ENCODE assay signal across 21 mouse cellular contexts in the genomic region with DNA sequence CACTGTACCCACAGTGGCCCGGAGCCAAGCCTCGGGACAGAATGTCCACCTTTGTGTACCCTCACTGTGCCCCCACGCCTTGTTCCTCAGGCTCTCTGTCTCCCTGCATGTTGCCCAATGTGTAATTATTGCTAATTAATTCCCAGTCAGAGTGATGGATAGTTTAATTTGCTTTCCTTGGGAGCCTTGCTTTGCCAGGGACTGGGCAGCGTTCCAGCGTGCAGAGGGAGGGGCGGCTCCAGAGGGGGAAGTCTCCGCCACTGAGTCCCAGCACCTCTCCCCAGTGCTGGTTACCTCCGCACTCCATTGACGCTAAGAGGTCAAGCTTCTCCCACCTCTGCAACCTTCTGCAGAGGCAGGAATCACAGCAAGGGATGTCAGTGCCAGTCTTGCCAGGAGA. TPM values are rescaled to one million over a fixed set of nuclear protein-coding genes. Genes with fewer than 3 reads are reported as not detected.
DNase-seq lines count a peak whose midpoint lies in the region; ATAC-seq and TF ChIP-seq lines count a peak whose summit lies in the region.
"Had no signal": no experiment of that assay in that cellular context is flagged by ENCODE, and none has a peak within 500 bp of the region (broad histone marks: within the 10 kb centered on the region; RNA-seq: fewer than 3 reads in every experiment).

No protein-coding gene starts in this region.

- H3K9ac ChIP-seq in midbrain, postnatal 0 days (replicated peaks; ENCODE audit: low read length, poor library complexity, severe bottlenecking): no peak overlapping the region
- no peak overlapping the region for H3K9ac ChIP-seq in midbrain, embryonic 16.5 days (ENCODE audit: low read depth, low read length)
- no peak overlapping the region for H3K9ac ChIP-seq in forebrain, embryonic 14.5 days (ENCODE audit: low read length)
- H3K9ac ChIP-seq in hindbrain, embryonic 15.5 days: no peak overlapping the region
- H3K9ac ChIP-seq in kidney, embryonic 14.5 days (ENCODE audit: low read depth, low read length): no peak overlapping the region
- no peak overlapping the region for H3K9ac ChIP-seq in kidney, embryonic 16.5 days (replicated peaks; ENCODE audit: low read length)
- H3K9ac ChIP-seq: kidney, embryonic 15.5 days; limb, embryonic 13.5 days; liver, embryonic 14.5 days had no signal

- no peaks in the 10 kb centered on the region for H3K36me3 ChIP-seq in midbrain, postnatal 0 days (ENCODE audit: insufficient read depth, low read length)
- no peaks in the 10 kb centered on the region for H3K36me3 ChIP-seq in midbrain, embryonic 16.5 days (ENCODE audit: control insufficient read depth, insufficient read depth, low read length)
- H3K36me3 ChIP-seq in forebrain, embryonic 14.5 days (ENCODE audit: control insufficient read depth, insufficient read depth, low read length): no peaks in the 10 kb centered on the region
- H3K36me3 ChIP-seq in hindbrain, embryonic 15.5 days: no peaks in the 10 kb centered on the region
- no peaks in the 10 kb centered on the region for H3K36me3 ChIP-seq in kidney, embryonic 14.5 days (ENCODE audit: control insufficient read depth, insufficient read depth, low read length)
- no peaks in the 10 kb centered on the region for H3K36me3 ChIP-seq in kidney, embryonic 16.5 days (ENCODE audit: insufficient read depth, low read length)
- H3K36me3 ChIP-seq: kidney, embryonic 15.5 days; limb, embryonic 13.5 days had no signal

- TF ChIP-seq CTCF in midbrain, postnatal 0 days (IDR thresholded peaks at IDR 0.05): no peak

- no peaks in the 10 kb centered on the region for H3K9me3 ChIP-seq in midbrain, postnatal 0 days (ENCODE audit: low read length)
- no peaks in the 10 kb centered on the region for H3K9me3 ChIP-seq in midbrain, embryonic 16.5 days (replicated peaks; ENCODE audit: control insufficient read depth, low read length, poor library complexity, severe bottlenecking)
- H3K9me3 ChIP-seq in forebrain, embryonic 14.5 days (replicated peaks; ENCODE audit: control insufficient read depth, low read length): no peaks in the 10 kb centered on the region
- H3K9me3 ChIP-seq in hindbrain, embryonic 15.5 days: no peaks in the 10 kb centered on the region
- no peaks in the 10 kb centered on the region for H3K9me3 ChIP-seq in kidney, embryonic 14.5 days (ENCODE audit: control insufficient read depth, low read length)
- H3K9me3 ChIP-seq in kidney, embryonic 16.5 days (ENCODE audit: low read length): no peaks in the 10 kb centered on the region
- H3K9me3 ChIP-seq: kidney, embryonic 15.5 days; limb, embryonic 13.5 days had no signal

- 59% methylated on average over 9 of the region's 9 CpGs for WGBS in midbrain, postnatal 0 days
- WGBS in midbrain, embryonic 16.5 days: 53% methylated on average over 9 of the region's 9 CpGs
- 10% methylated on average over 9 of the region's 9 CpGs for WGBS in forebrain, embryonic 14.5 days
- WGBS in hindbrain, embryonic 15.5 days: 25% methylated on average over 9 of the region's 9 CpGs
- WGBS in kidney, embryonic 14.5 days: 69% methylated on average over 9 of the region's 9 CpGs
- 46% methylated on average over 9 of the region's 9 CpGs for WGBS in kidney, embryonic 16.5 days

- no peak overlapping the region for H3K4me3 ChIP-seq in midbrain, postnatal 0 days (ENCODE audit: low read depth, low read length)
- H3K4me3 ChIP-seq in midbrain, embryonic 16.5 days (ENCODE audit: low read depth, low read length): no peak overlapping the region
- no peak overlapping the region for H3K4me3 ChIP-seq in forebrain, embryonic 14.5 days (ENCODE audit: low read depth, low read length)
- no peak overlapping the region for H3K4me3 ChIP-seq in hindbrain, embryonic 15.5 days
- H3K4me3 ChIP-seq in kidney, embryonic 14.5 days (ENCODE audit: low read length): no peak overlapping the region
- H3K4me3 ChIP-seq in kidney, embryonic 16.5 days (ENCODE audit: low read length): no peak overlapping the region
- H3K4me3 ChIP-seq: kidney, embryonic 15.5 days; left cerebral cortex, adult 2 months; limb, embryonic 13.5 days had no signal

- peak; percentile 64 to 72 for DNase-seq in cerebellum, postnatal 10 days
- no peak for DNase-seq in cerebellum, postnatal 25 days
- peak; percentile 65 for DNase-seq in midbrain, postnatal 0 days (ENCODE audit: low spot score)
- peak; percentile 91 for DNase-seq in forebrain, embryonic 14.5 days (ENCODE audit: low spot score)
- DNase-seq: adrenal gland, postnatal 25 days; heart, postnatal 10 days; lung, postnatal 10 days had no signal

- no peak overlapping the region for H3K27ac ChIP-seq in midbrain, postnatal 0 days (ENCODE audit: low read depth, low read length)
- no peak overlapping the region for H3K27ac ChIP-seq in midbrain, embryonic 16.5 days (ENCODE audit: low read length)
- H3K27ac ChIP-seq in forebrain, embryonic 14.5 days (ENCODE audit: low read depth, low read length): 0 out of 2 replicates have a peak overlapping the region, but pooled peaks have one; percentile 11
- 0 out of 2 replicates have a peak overlapping the region, but pooled peaks have one; percentile 10 for H3K27ac ChIP-seq in hindbrain, embryonic 15.5 days (replicated peaks)
- no peak overlapping the region for H3K27ac ChIP-seq in kidney, embryonic 14.5 days (ENCODE audit: low read depth, low read length)
- H3K27ac ChIP-seq in kidney, embryonic 16.5 days (ENCODE audit: low read length): no peak overlapping the region
- H3K27ac ChIP-seq: kidney, embryonic 15.5 days; left cerebral cortex, adult 2 months; limb, embryonic 13.5 days; liver, embryonic 14.5 days had no signal

- ATAC-seq in midbrain, postnatal 0 days (ENCODE audit: low FRiP score): no peak
- no peak for ATAC-seq in midbrain, embryonic 16.5 days
- peak; percentile 70 for ATAC-seq in forebrain, embryonic 14.5 days
- peak; percentile 51; the same call in 1 of the 2 replicates for ATAC-seq in hindbrain, embryonic 15.5 days (ENCODE audit: low FRiP score, low read depth)
- no peak for ATAC-seq in kidney, embryonic 14.5 days (ENCODE audit: low FRiP score, low TSS enrichment)
- no peak for ATAC-seq in kidney, embryonic 16.5 days (ENCODE audit: low FRiP score, low TSS enrichment)

- no peak overlapping the region for H3K4me2 ChIP-seq in midbrain, postnatal 0 days (ENCODE audit: low read depth, low read length, poor library complexity, severe bottlenecking)
- H3K4me2 ChIP-seq in midbrain, embryonic 16.5 days (ENCODE audit: low read length): no peak overlapping the region
- no peak overlapping the region for H3K4me2 ChIP-seq in forebrain, embryonic 14.5 days (ENCODE audit: low read length)
- H3K4me2 ChIP-seq in hindbrain, embryonic 15.5 days: no peak overlapping the region
- H3K4me2 ChIP-seq in kidney, embryonic 14.5 days (replicated peaks; ENCODE audit: low read depth, low read length): no peak overlapping the region
- H3K4me2 ChIP-seq in kidney, embryonic 16.5 days (replicated peaks; ENCODE audit: low read depth, low read length): no peak overlapping the region
- H3K4me2 ChIP-seq: kidney, embryonic 15.5 days; limb, embryonic 13.5 days had no signal

- no peaks in the 10 kb centered on the region for H3K27me3 ChIP-seq in midbrain, postnatal 0 days (ENCODE audit: insufficient read depth, low read length)
- H3K27me3 ChIP-seq in midbrain, embryonic 16.5 days (ENCODE audit: control insufficient read depth, insufficient read depth, low read depth, low read length): peaks cover 3% of the 10 kb centered on the region
- H3K27me3 ChIP-seq in forebrain, embryonic 14.5 days (replicated peaks; ENCODE audit: control insufficient read depth, insufficient read depth, low read length): 0 out of 2 replicates have a peak, but pooled peaks cover 3% of the 10 kb centered on the region
- H3K27me3 ChIP-seq in hindbrain, embryonic 15.5 days: peaks cover 3% of the 10 kb centered on the region; the same call in 1 of the 2 replicates
- H3K27me3 ChIP-seq in kidney, embryonic 14.5 days (ENCODE audit: control insufficient read depth, insufficient read depth, low read length): peaks cover 8% of the 10 kb centered on the region; the same call in 1 of the 2 replicates
- H3K27me3 ChIP-seq in kidney, embryonic 16.5 days (ENCODE audit: insufficient read depth, low read length): 0 out of 2 replicates have a peak, but pooled peaks cover 5% of the 10 kb centered on the region

- peaks cover 13% of the 10 kb centered on the region; the same call in 1 of the 2 replicates for H3K4me1 ChIP-seq in midbrain, postnatal 0 days (ENCODE audit: insufficient read depth, low read length)
- peaks cover 27% of the 10 kb centered on the region for H3K4me1 ChIP-seq in midbrain, embryonic 16.5 days (ENCODE audit: control insufficient read depth, insufficient read depth, low read length)
- H3K4me1 ChIP-seq in forebrain, embryonic 14.5 days (ENCODE audit: control insufficient read depth, insufficient read depth, low read length): peaks cover 30% of the 10 kb centered on the region
- H3K4me1 ChIP-seq in hindbrain, embryonic 15.5 days (replicated peaks): peaks cover 48% of the 10 kb centered on the region
- H3K4me1 ChIP-seq in kidney, embryonic 14.5 days (ENCODE audit: control insufficient read depth, insufficient read depth, low read length): peaks cover 24% of the 10 kb centered on the region
- peaks cover 28% of the 10 kb centered on the region for H3K4me1 ChIP-seq in kidney, embryonic 16.5 days (ENCODE audit: insufficient read depth, low read length)

RNA-seq across cellular contexts. Expression of a gene that starts 14.8 kb away (rescaled TPM):
- total RNA-seq in midbrain, postnatal 0 days (2014; rRNA removed): 106 and 119 TPM in 2 replicates
- 76.6 and 84.6 TPM in 2 replicates for polyA plus RNA-seq in midbrain, postnatal 0 days (2015; fragmentation: Nextera tagmentation; extraction: Ambion mirVana)
- polyA plus RNA-seq in midbrain, embryonic 16.5 days (2015; fragmentation: Nextera tagmentation; extraction: Ambion mirVana): 65.7 and 85.9 TPM in 2 replicates
- 16.9 and 19.5 TPM in 2 replicates for polyA plus RNA-seq in forebrain, embryonic 14.5 days (2014; fragmentation: Nextera tagmentation; extraction: Ambion mirVana)
- polyA plus RNA-seq in hindbrain, embryonic 15.5 days (2015; fragmentation: Nextera tagmentation; extraction: Ambion mirVana): 45.8 and 48.3 TPM in 2 replicates
- polyA plus RNA-seq in kidney, embryonic 14.5 days (2014; fragmentation: Nextera tagmentation; extraction: Ambion mirVana): 4.6 and 5.0 TPM in 2 replicates
- polyA plus RNA-seq in kidney, embryonic 16.5 days (2015; fragmentation: Nextera tagmentation; extraction: Ambion mirVana): 2.3 and 2.5 TPM in 2 replicates
- total RNA-seq: CH12.LX; heart, adult 8-10 months; heart, postnatal 10 days; megakaryocyte, adult 5-6 weeks; neutrophil, adult 5-6 weeks had no signal

RNA-seq across cellular contexts. Expression of a gene that starts 27.4 kb away (rescaled TPM):
- total RNA-seq in midbrain, postnatal 0 days (2014; rRNA removed): 0.38 TPM in 1 of 2 replicates, not detected in the other
- 0.15 and 0.32 TPM in 2 replicates for polyA plus RNA-seq in midbrain, postnatal 0 days (2015; fragmentation: Nextera tagmentation; extraction: Ambion mirVana)
- polyA plus RNA-seq in midbrain, embryonic 16.5 days (2015; fragmentation: Nextera tagmentation; extraction: Ambion mirVana): 0.45 TPM in 2 replicates
- polyA plus RNA-seq in forebrain, embryonic 14.5 days (2014; fragmentation: Nextera tagmentation; extraction: Ambion mirVana): 0.15 and 0.28 TPM in 2 replicates
- polyA plus RNA-seq in hindbrain, embryonic 15.5 days (2015; fragmentation: Nextera tagmentation; extraction: Ambion mirVana): 0.38 TPM in 2 replicates
- polyA plus RNA-seq in kidney, embryonic 14.5 days (2014; fragmentation: Nextera tagmentation; extraction: Ambion mirVana): 0.71 and 1.2 TPM in 2 replicates
- polyA plus RNA-seq in kidney, embryonic 16.5 days (2015; fragmentation: Nextera tagmentation; extraction: Ambion mirVana): 3.2 and 3.6 TPM in 2 replicates

RNA-seq across cellular contexts. Expression of a gene that starts 40.1 kb away (rescaled TPM):
- 0.16 and 0.19 TPM in 2 replicates for total RNA-seq in midbrain, postnatal 0 days (2014; rRNA removed)
- 0.09 and 0.12 TPM in 2 replicates for polyA plus RNA-seq in midbrain, postnatal 0 days (2015; fragmentation: Nextera tagmentation; extraction: Ambion mirVana)
- 0.12 TPM in 1 of 2 replicates, not detected in the other for polyA plus RNA-seq in midbrain, embryonic 16.5 days (2015; fragmentation: Nextera tagmentation; extraction: Ambion mirVana)
- not detected in 2 replicates for polyA plus RNA-seq in forebrain, embryonic 14.5 days (2014; fragmentation: Nextera tagmentation; extraction: Ambion mirVana)
- polyA plus RNA-seq in hindbrain, embryonic 15.5 days (2015; fragmentation: Nextera tagmentation; extraction: Ambion mirVana): 0.13 and 0.22 TPM in 2 replicates
- polyA plus RNA-seq in kidney, embryonic 14.5 days (2014; fragmentation: Nextera tagmentation; extraction: Ambion mirVana): not detected in 2 replicates
- polyA plus RNA-seq in kidney, embryonic 16.5 days (2015; fragmentation: Nextera tagmentation; extraction: Ambion mirVana): 0.13 TPM in 1 of 2 replicates, not detected in the other
- total RNA-seq: adrenal gland, postnatal 25 days; gastrocnemius, adult 8-10 months; heart, adult 8-10 months; heart, postnatal 10 days; megakaryocyte, adult 5-6 weeks; neutrophil, adult 5-6 weeks had no signal
- polyA plus RNA-seq: kidney, embryonic 15.5 days; stomach, embryonic 16.5 days had no signal

Comparison
In these comparisons a context has a peak if more than half of its experiments do, and no peak if none do; other contexts are left out.
1. DNase-seq: peak in cerebellum, postnatal 10 days (2 of 2), midbrain, postnatal 0 days (single experiment) and forebrain, embryonic 14.5 days (single experiment); none in cerebellum, postnatal 25 days (0 of 2).
2. ATAC-seq: peak in forebrain, embryonic 14.5 days (single experiment) and hindbrain, embryonic 15.5 days (single experiment); none in midbrain, postnatal 0 days (single experiment), midbrain, embryonic 16.5 days (single experiment), kidney, embryonic 14.5 days (single experiment) and kidney, embryonic 16.5 days (single experiment).
3. H3K27ac ChIP-seq: peak in forebrain, embryonic 14.5 days (single experiment) and hindbrain, embryonic 15.5 days (single experiment); none in midbrain, postnatal 0 days (single experiment), midbrain, embryonic 16.5 days (single experiment), kidney, embryonic 14.5 days (single experiment) and kidney, embryonic 16.5 days (single experiment).